Mouse (Mus musculus): Measurements from ENCODE around the gene Dlgap4. TPM values are rescaled to one million over a fixed set of nuclear protein-coding genes. Genes with fewer than 3 reads are reported as not detected.

Gene Dlgap4
- polyA plus RNA-seq, 1 experiment from 2014 or later, result 317 TPM

- ATAC-seq (replicated peaks), result no peak
- WGBS, result 39% methylated on average over 5 of the region's 5 CpGs
- H3K27ac ChIP-seq (replicated peaks), result no peak overlapping the region
- peaks cover 3% of the 10 kb centered on the region; the same call in 1 of the 2 replicates for H3K27me3 ChIP-seq
- H3K36me3 ChIP-seq, result no peaks in the 10 kb centered on the region
- H3K4me1 ChIP-seq, result peaks cover 17% of the 10 kb centered on the region
- no peak overlapping the region for H3K4me3 ChIP-seq
- no peak overlapping the region for H3K9ac ChIP-seq (replicated peaks)
- H3K4me2 ChIP-seq (replicated peaks), result no peak overlapping the region
- H3K9me3 ChIP-seq, result no peaks in the 10 kb centered on the region
These were observed 7.9 kb downstream of the Dlgap4 start for GRCm38 (mm10) chr2:156621449-156621848.

GRCm38 (mm10) chr2:156622192-156622591 is 8.7 kb downstream of the Dlgap4 start:
- Histone ChIP-seq H3K9me3 (no peaks in the 10 kb centered on the region), H3K4me1 (peaks cover 11% of the 10 kb centered on the region), H3K4me2 (replicated peaks) (no peak overlapping the region), H3K9ac (replicated peaks) (no peak overlapping the region), H3K36me3 (no peaks in the 10 kb centered on the region), H3K27ac (replicated peaks) (no peak overlapping the region), H3K4me3 (no peak overlapping the region), H3K27me3 (no peaks in the 10 kb centered on the region)
- 87% methylated on average over 6 of the region's 6 CpGs for WGBS
- ATAC-seq (replicated peaks), result no peak

- Histone ChIP-seq H3K9ac (replicated peaks) (no peak overlapping the region), H3K4me1 (peaks cover 7% of the 10 kb centered on the region; the same call in 1 of the 2 replicates), H3K36me3 (no peaks in the 10 kb centered on the region), H3K4me2 (replicated peaks) (no peak overlapping the region), H3K27me3 (no peaks in the 10 kb centered on the region), H3K9me3 (no peaks in the 10 kb centered on the region), H3K4me3 (no peak overlapping the region), H3K27ac (replicated peaks) (no peak overlapping the region)
- ATAC-seq (replicated peaks), result no peak
- 78% methylated on average over 2 of the region's 2 CpGs for WGBS
These were observed 9.7 kb downstream of the Dlgap4 start for GRCm38 (mm10) chr2:156623246-156623645.

DNA sequence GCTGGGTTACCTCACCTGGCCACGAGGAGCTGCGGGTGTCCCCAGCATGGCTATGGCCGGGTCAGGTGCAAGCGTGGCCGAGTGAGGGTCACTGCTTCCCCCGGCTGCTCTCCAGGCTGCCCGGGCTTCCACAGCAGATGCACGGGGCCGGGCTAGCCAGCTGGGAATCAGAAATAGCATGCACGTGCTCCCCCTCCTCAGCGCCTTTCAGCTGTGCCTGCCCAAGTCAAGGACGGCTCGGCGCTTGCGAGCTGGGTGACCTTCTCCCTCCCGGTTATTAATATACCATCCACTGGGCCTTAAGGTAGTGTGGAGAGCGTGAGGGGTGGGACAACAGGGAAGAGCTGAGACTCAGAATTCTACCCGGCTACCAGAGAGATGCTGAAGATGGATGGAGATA is 11.8 kb downstream of the Dlgap4 start:
- 88% methylated on average over 18 of the region's 18 CpGs for WGBS
- no peak for ATAC-seq (replicated peaks)

DNA sequence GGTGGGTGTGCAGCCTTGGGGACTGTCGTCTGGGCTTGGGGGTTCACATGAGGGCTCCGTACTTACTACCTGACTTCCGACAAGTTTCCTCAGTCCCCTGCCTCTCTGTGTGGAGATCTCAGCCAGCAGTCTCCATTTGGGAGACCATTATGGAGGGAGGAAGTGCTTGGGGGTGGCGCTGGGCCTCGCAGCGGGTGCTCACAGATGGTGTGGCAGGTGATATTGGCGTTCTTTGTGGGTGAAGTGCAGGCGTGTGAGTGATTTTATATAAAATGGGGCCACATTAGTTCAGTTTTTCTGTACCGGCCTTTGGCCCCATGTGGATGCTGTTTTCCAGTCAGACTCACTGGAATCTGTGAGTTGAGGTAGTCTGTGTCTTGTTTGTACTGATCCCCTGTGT is 12.6 kb downstream of the Dlgap4 start:
- no peaks in the 10 kb centered on the region for H3K27me3 ChIP-seq
- no peak for ATAC-seq (replicated peaks)
- H3K27ac ChIP-seq (replicated peaks), result no peak overlapping the region
- no peaks in the 10 kb centered on the region for H3K9me3 ChIP-seq
- no peak overlapping the region for H3K9ac ChIP-seq (replicated peaks)
- no peak overlapping the region for H3K4me2 ChIP-seq (replicated peaks)
- H3K4me3 ChIP-seq, result no peak overlapping the region
- H3K36me3 ChIP-seq, result no peaks in the 10 kb centered on the region
- H3K4me1 ChIP-seq, result peaks cover 7% of the 10 kb centered on the region; the same call in 1 of the 2 replicates
- 89% methylated on average over 9 of the region's 9 CpGs for WGBS

More for the DNA sequence above, 11.8 kb downstream of the Dlgap4 start:
- H3K36me3 ChIP-seq, result no peaks in the 10 kb centered on the region
- H3K4me1 ChIP-seq, result peaks cover 7% of the 10 kb centered on the region; the same call in 1 of the 2 replicates
- H3K4me2 ChIP-seq (replicated peaks), result no peak overlapping the region
- H3K9ac ChIP-seq (replicated peaks), result no peak overlapping the region
- H3K27me3 ChIP-seq, result no peaks in the 10 kb centered on the region
- H3K27ac ChIP-seq (replicated peaks), result no peak overlapping the region
- H3K4me3 ChIP-seq, result no peak overlapping the region
- no peaks in the 10 kb centered on the region for H3K9me3 ChIP-seq

DNA sequence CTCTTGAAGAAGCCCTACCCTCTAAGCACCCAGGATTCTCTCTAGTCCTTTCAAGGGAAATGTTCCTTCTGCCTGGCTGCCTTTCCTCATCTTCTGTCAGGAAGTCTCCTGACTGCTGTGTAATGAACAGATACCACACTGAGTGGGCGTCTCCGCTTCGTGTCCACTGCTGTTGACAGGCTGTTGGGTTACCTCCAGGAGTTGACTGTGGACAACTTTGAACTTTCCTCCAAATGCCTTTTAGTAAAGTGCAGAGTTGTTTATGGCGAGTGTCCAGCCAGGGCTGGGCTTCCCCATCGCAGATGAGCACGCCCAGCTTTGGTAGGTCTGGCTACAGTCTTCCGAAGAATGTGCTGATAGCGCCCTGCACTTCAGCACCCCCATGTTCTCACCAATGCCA is 13.0 kb downstream of the Dlgap4 start:
- H3K4me3 ChIP-seq, result no peak overlapping the region
- peaks cover 4% of the 10 kb centered on the region; the same call in 1 of the 2 replicates for H3K4me1 ChIP-seq
- H3K9me3 ChIP-seq, result no peaks in the 10 kb centered on the region
- H3K9ac ChIP-seq (replicated peaks), result no peak overlapping the region
- H3K27ac ChIP-seq (replicated peaks), result no peak overlapping the region
- H3K4me2 ChIP-seq (replicated peaks), result no peak overlapping the region
- WGBS, result 85% methylated on average over 8 of the region's 8 CpGs
- ATAC-seq (replicated peaks), result no peak
- no peaks in the 10 kb centered on the region for H3K36me3 ChIP-seq
- no peaks in the 10 kb centered on the region for H3K27me3 ChIP-seq

DNA sequence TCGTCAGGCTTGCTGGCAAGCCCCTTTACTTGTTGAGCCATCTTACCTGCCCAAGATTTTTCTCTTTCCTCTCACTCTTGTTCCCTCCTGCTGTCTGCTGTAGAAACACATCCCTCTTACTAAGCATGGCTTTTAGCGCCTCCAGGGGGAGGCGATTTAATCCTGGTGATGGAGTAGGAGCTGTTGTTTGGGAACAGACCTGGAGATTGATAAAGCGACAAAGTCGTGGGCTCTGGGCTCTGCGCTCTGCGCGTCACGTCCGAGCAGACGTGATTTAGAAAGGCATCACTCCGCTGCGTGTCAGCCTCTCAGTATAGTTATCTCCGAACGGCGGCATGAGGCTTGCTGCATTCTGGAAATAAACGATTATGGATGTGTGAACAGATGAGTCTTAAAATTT is 14.4 kb downstream of the Dlgap4 start:
- ATAC-seq (replicated peaks), result no peak
- no peaks in the 10 kb centered on the region for H3K36me3 ChIP-seq
- no peaks in the 10 kb centered on the region for H3K9me3 ChIP-seq
- no peaks in the 10 kb centered on the region for H3K4me1 ChIP-seq
- H3K27ac ChIP-seq (replicated peaks), result no peak overlapping the region
- no peak overlapping the region for H3K4me2 ChIP-seq (replicated peaks)
- H3K27me3 ChIP-seq, result no peaks in the 10 kb centered on the region
- no peak overlapping the region for H3K4me3 ChIP-seq
- 77% methylated on average over 17 of the region's 17 CpGs for WGBS
- H3K9ac ChIP-seq (replicated peaks), result no peak overlapping the region

GRCm38 (mm10) chr2:156630288-156630687 is 16.8 kb downstream of the Dlgap4 start:
- no peaks in the 10 kb centered on the region for H3K36me3 ChIP-seq
- ATAC-seq (replicated peaks), result no peak
- H3K27ac ChIP-seq (replicated peaks), result no peak overlapping the region
- no peak overlapping the region for H3K9ac ChIP-seq (replicated peaks)
- H3K27me3 ChIP-seq, result no peaks in the 10 kb centered on the region
- 69% methylated on average over 1 of the region's 1 CpGs for WGBS
- no peak overlapping the region for H3K4me2 ChIP-seq (replicated peaks)
- H3K4me1 ChIP-seq, result no peaks in the 10 kb centered on the region
- no peaks in the 10 kb centered on the region for H3K9me3 ChIP-seq
- H3K4me3 ChIP-seq, result no peak overlapping the region

DNA sequence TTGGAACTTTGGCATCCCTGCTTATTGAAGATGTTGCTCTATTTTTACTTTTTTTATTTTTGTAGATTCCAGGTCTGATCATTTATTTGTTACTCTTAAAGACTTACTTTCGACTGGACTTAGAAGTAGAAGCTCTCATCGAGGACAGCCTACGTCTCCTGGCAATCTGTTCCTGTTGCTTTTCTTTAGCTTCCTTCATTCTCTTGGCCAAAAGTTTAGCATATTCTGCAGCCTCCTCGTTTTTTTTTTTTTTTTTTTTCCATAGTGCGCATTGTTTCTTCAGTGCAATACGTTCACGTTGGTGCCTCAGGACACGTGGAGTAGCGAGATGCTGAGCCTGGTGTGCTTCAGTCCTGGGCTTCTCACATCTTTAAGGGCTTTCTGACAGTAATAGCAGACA is 19.2 kb downstream of the Dlgap4 start:
- H3K9ac ChIP-seq (replicated peaks), result no peak overlapping the region
- ATAC-seq (replicated peaks), result no peak
- H3K27ac ChIP-seq (replicated peaks), result no peak overlapping the region
- H3K9me3 ChIP-seq, result no peaks in the 10 kb centered on the region
- no peaks in the 10 kb centered on the region for H3K4me1 ChIP-seq
- 85% methylated on average over 9 of the region's 9 CpGs for WGBS
- no peak overlapping the region for H3K4me3 ChIP-seq
- H3K36me3 ChIP-seq, result no peaks in the 10 kb centered on the region
- no peak overlapping the region for H3K4me2 ChIP-seq (replicated peaks)
- H3K27me3 ChIP-seq, result no peaks in the 10 kb centered on the region

GRCm38 (mm10) chr2:156635091-156635490 is 21.6 kb downstream of the Dlgap4 start:
- H3K4me3 ChIP-seq, result no peak overlapping the region
- H3K4me2 ChIP-seq (replicated peaks), result no peak overlapping the region
- H3K36me3 ChIP-seq, result no peaks in the 10 kb centered on the region
- 86% methylated on average over 9 of the region's 9 CpGs for WGBS
- ATAC-seq (replicated peaks), result no peak
- no peak overlapping the region for H3K9ac ChIP-seq (replicated peaks)
- no peaks in the 10 kb centered on the region for H3K4me1 ChIP-seq
- H3K27me3 ChIP-seq, result no peaks in the 10 kb centered on the region
- no peak overlapping the region for H3K27ac ChIP-seq (replicated peaks)
- H3K9me3 ChIP-seq, result no peaks in the 10 kb centered on the region

DNA sequence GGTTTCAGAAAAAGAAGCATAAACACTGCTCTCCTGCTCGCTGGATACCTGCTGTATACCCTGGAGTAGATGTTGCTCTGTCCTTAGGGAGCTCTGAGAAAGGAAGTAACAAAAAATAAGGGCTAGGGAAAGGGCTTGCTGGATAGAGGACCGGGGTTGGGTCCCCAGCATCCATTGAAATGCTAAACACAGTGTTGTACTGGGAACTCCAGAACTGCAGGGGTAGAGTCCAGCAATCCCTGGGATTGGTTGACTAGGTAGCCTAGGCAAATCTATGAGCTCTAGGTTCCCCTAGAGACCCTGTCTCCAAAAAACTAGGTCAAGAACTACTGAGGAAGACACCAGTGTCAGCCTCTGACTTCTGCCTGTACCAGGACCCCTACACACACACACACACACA is 27.6 kb downstream of the Dlgap4 start:
- Histone ChIP-seq H3K27ac (replicated peaks) (no peak overlapping the region), H3K9ac (replicated peaks) (no peak overlapping the region), H3K4me2 (replicated peaks) (no peak overlapping the region), H3K4me3 (no peak overlapping the region), H3K9me3 (no peaks in the 10 kb centered on the region), H3K36me3 (no peaks in the 10 kb centered on the region), H3K27me3 (no peaks in the 10 kb centered on the region), H3K4me1 (peaks cover 16% of the 10 kb centered on the region)
- ATAC-seq (replicated peaks), result no peak
- WGBS, result 41% methylated on average over 2 of the region's 2 CpGs

- H3K4me2 ChIP-seq (replicated peaks), result no peak overlapping the region
These were observed 29.4 kb downstream of the Dlgap4 start for GRCm38 (mm10) chr2:156642931-156643330.

DNA sequence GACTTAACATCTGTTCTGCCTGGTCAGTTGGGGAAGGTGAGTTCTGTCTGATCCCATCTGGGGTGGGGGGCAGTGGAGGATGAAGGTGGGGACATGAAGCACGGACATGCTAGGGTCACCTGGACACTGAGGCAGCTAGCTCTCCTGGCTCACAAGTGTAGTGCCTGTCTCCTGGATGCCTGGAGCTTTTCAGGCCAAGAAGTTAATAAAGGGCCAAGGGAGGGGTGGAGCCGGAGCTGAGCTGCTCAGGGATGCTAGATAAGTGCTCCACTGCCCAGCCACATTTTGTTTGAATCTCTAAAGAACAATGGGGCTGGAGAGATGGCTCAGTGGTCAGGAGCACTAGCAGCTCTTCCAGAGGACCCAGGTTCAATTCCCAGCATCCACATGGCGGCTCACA is 29.9 kb downstream of the Dlgap4 start:
- no peak overlapping the region for H3K27ac ChIP-seq (replicated peaks)
- no peak for ATAC-seq (replicated peaks)
- no peak overlapping the region for H3K9ac ChIP-seq (replicated peaks)
- H3K4me2 ChIP-seq (replicated peaks), result no peak overlapping the region
- no peak overlapping the region for H3K4me3 ChIP-seq
- no peaks in the 10 kb centered on the region for H3K27me3 ChIP-seq
- H3K4me1 ChIP-seq, result peaks cover 16% of the 10 kb centered on the region
- H3K9me3 ChIP-seq, result no peaks in the 10 kb centered on the region
- no peaks in the 10 kb centered on the region for H3K36me3 ChIP-seq
- WGBS, result 46% methylated on average over 3 of the region's 3 CpGs

More at GRCm38 (mm10) chr2:156642931-156643330, 29.4 kb downstream of the Dlgap4 start:
- Histone ChIP-seq H3K4me3 (no peak overlapping the region), H3K27me3 (no peaks in the 10 kb centered on the region), H3K36me3 (no peaks in the 10 kb centered on the region), H3K4me1 (peaks cover 16% of the 10 kb centered on the region), H3K9ac (replicated peaks) (no peak overlapping the region), H3K27ac (replicated peaks) (no peak overlapping the region), H3K9me3 (no peaks in the 10 kb centered on the region)
- WGBS, result 23% methylated on average over 4 of the region's 4 CpGs
- ATAC-seq (replicated peaks), result no peak

Measured in forebrain, embryonic 15.5 days (tissue).